Mouse (Mus musculus) heart, adult 2 months (tissue): ENCODE measurements around the gene Rnf11. TPM values are rescaled to one million over a fixed set of nuclear protein-coding genes. Genes with fewer than 3 reads are reported as not detected.
"Not testable (repeated sequence)": the region's sequence is repeated elsewhere in the genome, so short reads cannot be mapped to it uniquely, and the experiment has no call there.

Source experiments
- DNase-seq, 2 experiments: peaks; one replicate each; pipeline ENCODE4 v3.0.0; 2021
- H3K27ac ChIP-seq: fragments of 200-600 bp; 2 replicates; pipeline ENCODE4 v1.8.1; 2022
- H3K27me3 ChIP-seq: fragments of 200-500 bp; 2 replicates; pipeline ENCODE4 v1.6.1; 2012; ENCODE audit warnings: mild to moderate bottlenecking, low read length, inconsistent platforms, mixed read lengths; ENCODE audit not compliant: control insufficient read depth, insufficient read depth
- H3K36me3 ChIP-seq: fragments of 200-500 bp; 2 replicates; pipeline ENCODE4 v1.6.1; 2012; ENCODE audit warnings: low read length, inconsistent platforms; ENCODE audit not compliant: control insufficient read depth, insufficient read depth
- H3K4me1 ChIP-seq: fragments of 200-500 bp; 2 replicates; pipeline ENCODE4 v1.6.1; 2011; ENCODE audit warnings: low read length; ENCODE audit not compliant: control insufficient read depth, insufficient read depth
- H3K4me3 ChIP-seq: fragments of 200-600 bp; 2 replicates; pipeline ENCODE4 v1.8.1; 2022
- H3K79me2 ChIP-seq: fragments of 200-500 bp; replicated peaks from 2 replicates; pipeline ENCODE4 v1.6.1; 2012; ENCODE audit warnings: mild to moderate bottlenecking, inconsistent platforms, low read length, moderate library complexity, mixed read lengths; ENCODE audit not compliant: control insufficient read depth, insufficient read depth
- H3K9ac ChIP-seq: fragments of 200-500 bp; 2 replicates; pipeline ENCODE4 v1.6.1; 2012; ENCODE audit warnings: low read depth, mild to moderate bottlenecking, control low read depth, inconsistent platforms, low read length, mixed read lengths
- CTCF ChIP-seq: fragments of 200-600 bp; IDR thresholded peaks from 2 replicates; pipeline ENCODE4 v1.8.1; 2022; ENCODE audit warnings: antibody characterized with exemption, mild to moderate bottlenecking, moderate library complexity
- EP300 ChIP-seq: fragments of 200-500 bp; IDR thresholded peaks from 2 replicates; pipeline ENCODE4 v1.6.1; 2011; ENCODE audit warnings: low read depth, low read length, control low read depth; ENCODE audit not compliant: insufficient read depth
- POLR2A ChIP-seq: fragments of 200-500 bp; IDR thresholded peaks from 2 replicates; pipeline ENCODE4 v1.6.1; 2011; ENCODE audit warnings: mild to moderate bottlenecking, low read depth, low read length, control low read depth; ENCODE audit not compliant: insufficient read depth
- WGBS: fragments of 180-500 bp; shearing (Covaris S2); methylation state at CpG from one replicate; pipeline ENCODE4 v1.1.7; 2018; 5-methylcytosine and 5-hydroxymethylcytosine counted together
- intact Hi-C: fragments of 180-260 bp; cut with DNase I; formaldehyde crosslinking; loops from one replicate; pipeline ENCODE4 v1.15.1; 2025
- polyA plus RNA-seq: library from polyadenylated mRNA; depleted of rRNA; stranded (reverse); fragments of >200 nt; gene quantifications from 2 replicates; pipeline ENCODE4 v1.2.3, GENCODE M21; 2012
- total RNA-seq, 2 experiments: library from RNA; stranded (reverse); gene quantifications; 2 replicates each; pipeline ENCODE4 v1.2.3; 2021

The Rnf11 gene
- total and polyA plus RNA-seq, 3 experiments = 40.5 to 112 (median 109) TPM

GRCm38 (mm10) chr4:109407701-109408485 lies 76.6 kb downstream of the Rnf11 start:
- WGBS = 81% methylated on average over 9 of the region's 9 CpGs
- intact Hi-C loops = no loop called here
- DNase-seq = no peak
- no peak overlapping the region for H3K4me3 ChIP-seq
- H3K79me2 ChIP-seq = no peaks in the 10 kb centered on the region
- no peak overlapping the region for H3K27ac ChIP-seq
- H3K36me3 ChIP-seq = no peaks in the 10 kb centered on the region
- no peaks in the 10 kb centered on the region for H3K27me3 ChIP-seq
- H3K9ac ChIP-seq = no peak overlapping the region
- TF ChIP-seq POLR2A (no peak), EP300 (no peak), CTCF (no peak)
- H3K4me1 ChIP-seq = peaks cover 4% of the 10 kb centered on the region

- H3K4me3 ChIP-seq = peak overlapping the region; percentile 65
- H3K4me1 ChIP-seq = peaks cover 4% of the 10 kb centered on the region
- H3K36me3 ChIP-seq = no peaks in the 10 kb centered on the region
- peak overlapping the region; percentile 61 for H3K9ac ChIP-seq
- H3K27me3 ChIP-seq = no peaks in the 10 kb centered on the region
- WGBS = 10% methylated on average over 24 of the region's 24 CpGs
- no peak overlapping the region for H3K27ac ChIP-seq
- intact Hi-C loops = no loop called here
- DNase-seq = no peak
- TF ChIP-seq POLR2A = no peak
- no peak for TF ChIP-seq EP300
- TF ChIP-seq CTCF = no peak
- H3K79me2 ChIP-seq = no peaks in the 10 kb centered on the region
These were observed 77.4 kb downstream of the Rnf11 start for GRCm38 (mm10) chr4:109407176-109407520.

- WGBS = 1% methylated on average over 56 of the region's 56 CpGs
- Histone ChIP-seq H3K36me3 (no peaks in the 10 kb centered on the region), H3K79me2 (no peaks in the 10 kb centered on the region), H3K4me3 (peak within 1 kb of the TSS; percentile 65), H3K9ac (peak within 1 kb of the TSS; percentile 61), H3K27ac (peak within 1 kb of the TSS; percentile 47), H3K4me1 (peaks cover 4% of the 10 kb centered on the region), H3K27me3 (no peaks in the 10 kb centered on the region)
- DNase-seq = peak; percentile 63 to 64
- TF ChIP-seq POLR2A (no peak), CTCF (no peak), EP300 (no peak)
- intact Hi-C loops = loop anchor here (1.0 kb wide), 1 partner anchor 126 kb away; the partner anchor contains the start of gene Eps15
These were observed 77.9 kb downstream of the Rnf11 start, which contains the start of gene Ttc39a for GRCm38 (mm10) chr4:109406486-109407175. Ttc39a (plus strand) TSS chr4:109406623.

GRCm38 (mm10) chr4:109406054-109406485 lies 78.5 kb downstream of the Rnf11 start:
- intact Hi-C loops = loop anchor here (1.0 kb wide), 1 partner anchor 126 kb away; the partner anchor contains the start of gene Eps15

GRCm38 (mm10) chr4:109405415-109405814 lies 79.1 kb downstream of the Rnf11 start:
- no peak for DNase-seq
- no peak overlapping the region; the same call in 1 of the 2 replicates for H3K27ac ChIP-seq
- H3K4me3 ChIP-seq = no peak overlapping the region
- no peaks in the 10 kb centered on the region for H3K27me3 ChIP-seq
- intact Hi-C loops = no loop called here
- no peaks in the 10 kb centered on the region for H3K79me2 ChIP-seq
- H3K4me1 ChIP-seq = peaks cover 4% of the 10 kb centered on the region
- no peaks in the 10 kb centered on the region for H3K36me3 ChIP-seq
- TF ChIP-seq EP300 (no peak), CTCF (no peak), POLR2A (no peak)
- WGBS = 77% methylated on average over 8 of the region's 8 CpGs
- no peak overlapping the region for H3K9ac ChIP-seq

More at GRCm38 (mm10) chr4:109406054-109406485, 78.5 kb downstream of the Rnf11 start:
- DNase-seq = peak; percentile 70 to 83
- Histone ChIP-seq H3K27ac (peak overlapping the region; percentile 47; the same call in 1 of the 2 replicates), H3K4me1 (peaks cover 4% of the 10 kb centered on the region), H3K79me2 (no peaks in the 10 kb centered on the region), H3K36me3 (no peaks in the 10 kb centered on the region), H3K27me3 (no peaks in the 10 kb centered on the region), H3K9ac (no peak overlapping the region), H3K4me3 (peak overlapping the region; percentile 65)
- WGBS = 1% methylated on average over 3 of the region's 3 CpGs
- TF ChIP-seq EP300 (peak; percentile 43; the same call in 1 of the 2 replicates), POLR2A (no peak), CTCF (no peak)

- intact Hi-C loops, H3K9ac ChIP-seq, H3K4me1 ChIP-seq, H3K27ac ChIP-seq, H3K79me2 ChIP-seq, H3K27me3 ChIP-seq, H3K4me3 ChIP-seq, DNase-seq, H3K36me3 ChIP-seq: not testable (repeated sequence)
- WGBS = 98% methylated on average over 3 of the region's 3 CpGs
These were observed 79.6 kb downstream of the Rnf11 start for GRCm38 (mm10) chr4:109404908-109405307.
